Mouse (Mus musculus) MEL (cell line): ENCODE results near the gene Ppard. TPM values are rescaled to one million over a fixed set of nuclear protein-coding genes. Genes with fewer than 3 reads are reported as not detected.

ENCODE experiments used
- DNase-seq: peaks from one replicate; pipeline ENCODE4 v3.0.0; 2011; ENCODE audit warnings: low read depth, low spot score
- H3K27ac ChIP-seq: 2 replicates; pipeline ENCODE4 v1.5.1; 2012; ENCODE audit warnings: low read depth, mild to moderate bottlenecking, control low read depth, low read length, moderate library complexity; ENCODE audit not compliant: control insufficient read depth
- H3K27me3 ChIP-seq, 2 experiments: fragments of 150-350 bp in 1 of 2; sonication (generic) in 1 of 2; 2 replicates each; pipeline ENCODE4 v1.6.1; 2012; ENCODE audit warnings: low read length in 2 of 2, mild to moderate bottlenecking in 2 of 2, improper control_type of control experiment in 1 of 2, moderate library complexity in 1 of 2; ENCODE audit not compliant: insufficient read depth in 2 of 2, control insufficient read depth in 1 of 2
- H3K36me3 ChIP-seq, 2 experiments: 2 replicates each; pipeline ENCODE4 v1.6.1; 2012 to 2014; ENCODE audit warnings: low read length in 2 of 2, improper control_type of control experiment in 1 of 2, inconsistent platforms in 1 of 2, mild to moderate bottlenecking in 1 of 2; ENCODE audit not compliant: insufficient read depth in 2 of 2, control insufficient read depth in 1 of 2
- H3K4me1 ChIP-seq, 2 experiments: fragments of 150-350 bp in 1 of 2; sonication (generic) in 1 of 2; 2 replicates each; pipeline ENCODE4 v1.6.1; 2012; ENCODE audit warnings: low read length in 2 of 2, improper control_type of control experiment in 1 of 2, mild to moderate bottlenecking in 1 of 2; ENCODE audit not compliant: insufficient read depth in 2 of 2, control insufficient read depth in 1 of 2
- H3K4me3 ChIP-seq, 2 experiments: fragments of 150-350 bp in 1 of 2; sonication (generic) in 1 of 2; 2 replicates each; pipeline ENCODE4 v1.5.1; 2012; ENCODE audit warnings: low read depth in 2 of 2, low read length in 2 of 2, mild to moderate bottlenecking in 2 of 2, moderate library complexity in 2 of 2, control low read depth in 1 of 2, improper control_type of control experiment in 1 of 2; ENCODE audit not compliant: control insufficient read depth in 1 of 2, insufficient read depth in 1 of 2
- H3K79me2 ChIP-seq: 2 replicates; pipeline ENCODE4 v1.6.1; 2012; ENCODE audit warnings: mild to moderate bottlenecking, low read length, moderate library complexity; ENCODE audit not compliant: control insufficient read depth, poor library complexity, insufficient read depth
- H3K9ac ChIP-seq: 2 replicates; pipeline ENCODE4 v1.6.1; 2012; ENCODE audit warnings: low read depth, mild to moderate bottlenecking, control low read depth, low read length, moderate library complexity; ENCODE audit not compliant: control insufficient read depth, poor library complexity, severe bottlenecking
- H3K9me3 ChIP-seq: fragments of 150-350 bp; sonication (generic); replicated peaks from 2 replicates; pipeline ENCODE4 v1.6.1; 2012; ENCODE audit warnings: mild to moderate bottlenecking, low read length, improper control_type of control experiment, moderate library complexity; ENCODE audit not compliant: insufficient read depth
- BHLHE40 ChIP-seq: IDR thresholded peaks from 2 replicates; pipeline ENCODE4 v1.6.1; 2012; ENCODE audit warnings: low read depth, mild to moderate bottlenecking, inconsistent platforms, low read length, improper control_type of control experiment, borderline replicate concordance
- CHD1 ChIP-seq: IDR thresholded peaks from 2 replicates; pipeline ENCODE4 v1.6.1; 2012; ENCODE audit warnings: low read depth, mild to moderate bottlenecking, inconsistent platforms, low read length, improper control_type of control experiment
- CTCF ChIP-seq, 3 experiments: IDR thresholded peaks in 2 of 3; conservative IDR thresholded peaks in 1 of 3; 2 replicates each; pipeline ENCODE4 v1.5.1; 2011 to 2012; ENCODE audit warnings: low read length in 3 of 3, low read depth in 2 of 3, mild to moderate bottlenecking in 2 of 3, improper control_type of control experiment in 1 of 3, inconsistent platforms in 1 of 3, mixed read lengths in 1 of 3, moderate library complexity in 1 of 3; ENCODE audit not compliant: control insufficient read depth in 1 of 3, insufficient read depth in 1 of 3, poor library complexity in 1 of 3, severe bottlenecking in 1 of 3
- E2F4 ChIP-seq: IDR thresholded peaks from 2 replicates; pipeline ENCODE4 v1.6.1; 2011; ENCODE audit warnings: low read depth, low read length, improper control_type of control experiment, borderline replicate concordance
- ELF1 ChIP-seq: IDR thresholded peaks from 2 replicates; pipeline ENCODE4 v1.6.1; 2014; ENCODE audit warnings: low read depth, mild to moderate bottlenecking, inconsistent platforms, low read length, improper control_type of control experiment, moderate library complexity
- GATA1 ChIP-seq: IDR thresholded peaks from 2 replicates; pipeline ENCODE4 v1.6.1; 2011; ENCODE audit warnings: low read depth, low read length, improper control_type of control experiment
- HCFC1 ChIP-seq: IDR thresholded peaks from 2 replicates; pipeline ENCODE4 v1.6.1; 2012; ENCODE audit warnings: low read depth, mild to moderate bottlenecking, inconsistent platforms, low read length, improper control_type of control experiment, moderate library complexity
- JUND ChIP-seq: IDR thresholded peaks from 2 replicates; pipeline ENCODE4 v1.6.1; 2011; ENCODE audit warnings: low read depth, mild to moderate bottlenecking, improper control_type of control experiment, low read length
- MAFK ChIP-seq: IDR thresholded peaks from 2 replicates; pipeline ENCODE4 v1.6.1; 2011; ENCODE audit warnings: low read depth, mild to moderate bottlenecking, low read length, improper control_type of control experiment, borderline replicate concordance
- MAX ChIP-seq: IDR thresholded peaks from 2 replicates; pipeline ENCODE4 v1.6.1; 2011; ENCODE audit warnings: low read length, improper control_type of control experiment
- MAZ ChIP-seq: IDR thresholded peaks from 2 replicates; pipeline ENCODE4 v1.6.1; 2012; ENCODE audit warnings: low read depth, mild to moderate bottlenecking, inconsistent platforms, low read length, improper control_type of control experiment
- MEF2A ChIP-seq: IDR thresholded peaks from 2 replicates; pipeline ENCODE4 v1.6.1; 2014; ENCODE audit warnings: low read depth, mild to moderate bottlenecking, inconsistent platforms, low read length, improper control_type of control experiment; ENCODE audit not compliant: poor library complexity, insufficient replicate concordance, severe bottlenecking; ENCODE audit errors: extremely low read depth
- MXI1 ChIP-seq: IDR thresholded peaks from 2 replicates; pipeline ENCODE4 v1.6.1; 2011; ENCODE audit warnings: mild to moderate bottlenecking, low read depth, low read length, improper control_type of control experiment
- MYC ChIP-seq: IDR thresholded peaks from 2 replicates; pipeline ENCODE4 v1.6.1; 2011; ENCODE audit warnings: low read depth, mild to moderate bottlenecking, low read length, improper control_type of control experiment, moderate library complexity
- NELFE ChIP-seq: IDR thresholded peaks from 2 replicates; pipeline ENCODE4 v1.6.1; 2011; ENCODE audit warnings: low read depth, low read length, improper control_type of control experiment
- RAD21 ChIP-seq: IDR thresholded peaks from 2 replicates; pipeline ENCODE4 v1.6.1; 2011; ENCODE audit warnings: mild to moderate bottlenecking, low read depth, low read length, improper control_type of control experiment
- RCOR1 ChIP-seq: IDR thresholded peaks from 2 replicates; pipeline ENCODE4 v1.6.1; 2012; ENCODE audit warnings: low read depth, mild to moderate bottlenecking, inconsistent platforms, low read length, improper control_type of control experiment
- SIN3A ChIP-seq: IDR thresholded peaks from 2 replicates; pipeline ENCODE4 v1.6.1; 2012; ENCODE audit warnings: low read length, improper control_type of control experiment, inconsistent platforms
- SMC3 ChIP-seq: IDR thresholded peaks from 2 replicates; pipeline ENCODE4 v1.6.1; 2011; ENCODE audit warnings: low read depth, low read length, improper control_type of control experiment
- TCF12 ChIP-seq: IDR thresholded peaks from 2 replicates; pipeline ENCODE4 v1.6.1; 2014; ENCODE audit warnings: low read depth, mild to moderate bottlenecking, inconsistent platforms, low read length, improper control_type of control experiment, moderate library complexity
- ZC3H11A ChIP-seq: IDR thresholded peaks from 2 replicates; pipeline ENCODE4 v1.6.1; 2012; ENCODE audit warnings: low read depth, mild to moderate bottlenecking, inconsistent platforms, low read length, improper control_type of control experiment
- ZMIZ1 ChIP-seq: IDR thresholded peaks from 2 replicates; pipeline ENCODE4 v1.6.1; 2012; ENCODE audit warnings: low read depth, mild to moderate bottlenecking, inconsistent platforms, low read length, improper control_type of control experiment, moderate library complexity
- ZNF384 ChIP-seq: IDR thresholded peaks from 2 replicates; pipeline ENCODE4 v1.6.1; 2012; ENCODE audit warnings: low read depth, mild to moderate bottlenecking, inconsistent platforms, low read length, improper control_type of control experiment
- polyA plus RNA-seq, 2 experiments: library from polyadenylated mRNA; stranded (reverse) in 1 of 2; unstranded in 1 of 2; fragments of >175 nt in 1 of 2; fragments of >200 nt in 1 of 2; gene quantifications; 2 replicates each; pipeline versions ENCODE4 v1.2.1 to v1.2.4; 2012; ENCODE audit warnings: low replicate concordance in 2 of 2, low read depth in 1 of 2; ENCODE audit not compliant: insufficient read length in 2 of 2, insufficient read depth in 1 of 2, missing spikeins in 1 of 2
- total RNA-seq: library from RNA; depleted of rRNA; stranded (reverse); fragments of 300-350 nt; gene quantifications from 2 replicates; pipeline ENCODE4 v1.2.3, GENCODE M21; 2012

Ppard gene
- total and polyA plus RNA-seq, 3 experiments, result 3.5 to 12.7 TPM; not detected in 1

- H3K4me1 ChIP-seq, result peaks cover 11 to 13% of the 10 kb centered on the region in 2 experiments
- no peaks in the 10 kb centered on the region for H3K79me2 ChIP-seq
- no peaks in the 10 kb centered on the region for H3K9me3 ChIP-seq
- peaks cover 0 to 3% of the 10 kb centered on the region in 2 experiments; a peak in 1 of 4 replicates for H3K36me3 ChIP-seq
- TF ChIP-seq MAX (no peak), RCOR1 (no peak), HCFC1 (no peak), MXI1 (no peak), GATA1 (no peak), ELF1 (no peak), SMC3 (no peak), ZC3H11A (no peak), TCF12 (no peak), CHD1 (no peak), CTCF (IDR thresholded peaks at IDR 0.05 in 2 of 3, conservative IDR thresholded peaks at IDR 0.05 in 1 of 3; ENCODE audit: control insufficient read depth in 1 of 3, insufficient read depth in 1 of 3, low read depth in 2 of 3, low read length in 3 of 3, poor library complexity in 1 of 3, severe bottlenecking in 1 of 3) (no peak), ZNF384 (no peak), NELFE (no peak), JUND (no peak), MAZ (no peak), MAFK (no peak), SIN3A (no peak), E2F4 (no peak), MYC (no peak), RAD21 (no peak)
- H3K4me3 ChIP-seq, result no peak overlapping the region
- no peak overlapping the region for H3K27ac ChIP-seq
- DNase-seq, result no peak
- no peak overlapping the region for H3K9ac ChIP-seq
- no peaks in the 10 kb centered on the region for H3K27me3 ChIP-seq
These were observed 61.2 kb downstream of the Ppard start for GRCm38 (mm10) chr17:28293716-28294115.

GRCm38 (mm10) chr17:28294449-28295333, 62.2 kb downstream of the Ppard start:
- no peaks in the 10 kb centered on the region for H3K9me3 ChIP-seq
- TF ChIP-seq MEF2A (no peak), RAD21 (no peak), BHLHE40 (no peak), ZMIZ1 (no peak)
- no peak overlapping the region for H3K4me3 ChIP-seq
- DNase-seq, result no peak
- H3K27me3 ChIP-seq, result no peaks in the 10 kb centered on the region
- no peak overlapping the region for H3K9ac ChIP-seq
- peaks cover 11 to 13% of the 10 kb centered on the region in 2 experiments for H3K4me1 ChIP-seq
- H3K27ac ChIP-seq, result no peak overlapping the region
- no peaks in the 10 kb centered on the region for H3K79me2 ChIP-seq
- peaks cover 0 to 3% of the 10 kb centered on the region in 2 experiments; a peak in 1 of 4 replicates for H3K36me3 ChIP-seq
